Mouse (Mus musculus) C2C12 (cell line): ENCODE measurements at regions not wholly inside any gene's neighbourhood (a gene's known extent, or its start where the extent isn't known, plus 50 kb on each side); places are given as distances from the start of the nearest gene placed in this dataset.

Experiments
- CEBPB ChIP-seq: IDR thresholded peaks from one replicate; pipeline ENCODE4 v1.6.1; 2011; ENCODE audit warnings: low read depth, mild to moderate bottlenecking, control low read depth, moderate library complexity
- CTCF ChIP-seq: IDR thresholded peaks from one replicate; pipeline ENCODE4 v1.5.1; 2011; ENCODE audit not compliant: control insufficient read depth, insufficient read depth, insufficient read length
- MAX ChIP-seq: IDR thresholded peaks from one replicate; pipeline ENCODE4 v1.6.1; 2011; ENCODE audit warnings: mild to moderate bottlenecking, control low read depth
- MYOD1 ChIP-seq: IDR thresholded peaks from one replicate; pipeline ENCODE4 v1.6.1; 2011; ENCODE audit warnings: low read depth; ENCODE audit not compliant: control insufficient read depth, insufficient read length
- MYOG ChIP-seq: IDR thresholded peaks from one replicate; pipeline ENCODE4 v1.6.1; 2011; ENCODE audit not compliant: control insufficient read depth, insufficient read length; ENCODE audit errors: extremely low read depth
- USF1 ChIP-seq: IDR thresholded peaks from one replicate; pipeline ENCODE4 v1.6.1; 2011; ENCODE audit warnings: low read depth, mild to moderate bottlenecking, control low read depth, moderate library complexity

- TF ChIP-seq CTCF (no peak), USF1 (no peak), CEBPB (no peak), MAX (no peak), MYOD1 (no peak), MYOG (no peak)
Measured at GRCm38 (mm10) chr14:110047748-110048147, 707.2 kb downstream of the Slitrk6 start.
